ENCODE assay signal across 22 mouse cellular contexts in the genomic region with DNA sequence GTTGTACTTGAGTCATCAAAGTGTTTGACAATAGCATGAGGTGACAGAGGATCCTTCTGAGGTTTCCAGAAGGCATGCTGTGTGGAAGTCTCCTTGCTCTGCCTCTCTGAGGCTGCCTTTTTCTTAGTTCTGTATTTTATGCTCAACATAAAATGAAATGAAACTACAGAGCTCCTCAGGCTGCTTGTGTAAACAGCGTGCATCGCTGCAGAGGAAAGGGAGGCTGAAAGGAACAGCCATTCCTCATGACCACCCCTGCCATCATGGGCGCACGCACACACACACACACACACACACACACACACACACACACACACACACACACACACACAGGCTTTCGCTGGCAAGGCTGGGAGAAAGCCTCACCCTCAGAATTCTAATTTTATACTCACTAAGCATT. TPM values are rescaled to one million over a fixed set of nuclear protein-coding genes. Genes with fewer than 3 reads are reported as not detected.
DNase-seq lines count a peak whose midpoint lies in the region; ATAC-seq and TF ChIP-seq lines count a peak whose summit lies in the region.
"Had no signal": no experiment of that assay in that cellular context is flagged by ENCODE, and none has a peak within 500 bp of the region (broad histone marks: within the 10 kb centered on the region; RNA-seq: fewer than 3 reads in every experiment).

No protein-coding gene starts in this region.

- H3K36me3 ChIP-seq in midbrain, embryonic 15.5 days (replicated peaks): no peaks in the 10 kb centered on the region
- H3K36me3 ChIP-seq: heart, embryonic 15.5 days; midbrain, embryonic 12.5 days; neural tube, embryonic 12.5 days had no signal

- TF ChIP-seq CTCF in layer of hippocampus, adult 2 months (conservative IDR thresholded peaks at IDR 0.05): no peak

- no peak overlapping the region for H3K4me2 ChIP-seq in midbrain, embryonic 15.5 days
- H3K4me2 ChIP-seq: heart, embryonic 15.5 days; limb, embryonic 12.5 days; midbrain, embryonic 12.5 days; neural tube, embryonic 12.5 days had no signal

- no peak overlapping the region for H3K9ac ChIP-seq in midbrain, embryonic 15.5 days
- H3K9ac ChIP-seq: heart, embryonic 15.5 days; limb, embryonic 12.5 days; liver, embryonic 14.5 days; midbrain, embryonic 12.5 days; neural tube, embryonic 12.5 days had no signal

- H3K9me3 ChIP-seq in midbrain, embryonic 15.5 days: no peaks in the 10 kb centered on the region
- H3K9me3 ChIP-seq: heart, embryonic 15.5 days; limb, embryonic 12.5 days; midbrain, embryonic 12.5 days; neural tube, embryonic 12.5 days had no signal

- no peak for DNase-seq in layer of hippocampus, adult 2 months (ENCODE audit: low spot score in 2 of 2)
- DNase-seq in layer of hippocampus, adult 9-11 months: no peak
- DNase-seq in right cerebral cortex, postnatal 14 days: peak; percentile 26
- no peak for DNase-seq in right cerebral cortex, postnatal 36 days (ENCODE audit: low spot score in 2 of 2)
- DNase-seq in gastrocnemius, adult 8-10 months (ENCODE audit: low spot score in 2 of 2): no peak
- no peak for DNase-seq in thymus, postnatal 25 days
- DNase-seq: adrenal gland, postnatal 14 days; cerebellum, postnatal 10 days; heart, adult 18-20 months; kidney, adult 2 months; layer of hippocampus, postnatal 36 days; lung, postnatal 14 days; retina, postnatal 1 day had no signal

- no peaks in the 10 kb centered on the region; the same call in 1 of the 2 replicates for H3K27me3 ChIP-seq in midbrain, embryonic 15.5 days (replicated peaks)
- H3K27me3 ChIP-seq: CH12.LX; heart, embryonic 15.5 days; limb, embryonic 12.5 days; midbrain, embryonic 12.5 days; neural tube, embryonic 12.5 days had no signal

- WGBS in midbrain, embryonic 15.5 days: 69% methylated on average over 5 of the region's 5 CpGs

- ATAC-seq in midbrain, embryonic 15.5 days (replicated peaks): no peak

- no peak overlapping the region for H3K4me3 ChIP-seq in layer of hippocampus, adult 2 months
- H3K4me3 ChIP-seq in midbrain, embryonic 15.5 days: no peak overlapping the region
- H3K4me3 ChIP-seq: erythroblast, embryonic 14.5 days; heart, embryonic 15.5 days; limb, embryonic 12.5 days; midbrain, embryonic 12.5 days; neural tube, embryonic 12.5 days had no signal

- peaks cover 18% of the 10 kb centered on the region; the same call in 1 of the 2 replicates for H3K4me1 ChIP-seq in midbrain, embryonic 15.5 days
- H3K4me1 ChIP-seq: heart, embryonic 15.5 days; limb, embryonic 12.5 days had no signal

- peak overlapping the region; percentile 80 for H3K27ac ChIP-seq in layer of hippocampus, adult 2 months
- 0 out of 2 replicates have a peak overlapping the region, but pooled peaks have one; percentile 8 for H3K27ac ChIP-seq in midbrain, embryonic 15.5 days
- H3K27ac ChIP-seq: heart, embryonic 15.5 days; limb, embryonic 12.5 days; liver, embryonic 14.5 days; midbrain, embryonic 12.5 days; neural tube, embryonic 12.5 days had no signal

RNA-seq across cellular contexts. Expression of a gene that starts 59.3 kb away (rescaled TPM):
- 1 to 10 TPM in 1 of 2 experiments, under 1 TPM in 1; 0.95 to 1.1 TPM for total RNA-seq in layer of hippocampus, adult 2 months (2021)
- 1.1 and 1.5 TPM in 2 replicates for polyA plus RNA-seq in midbrain, embryonic 15.5 days (2015; fragmentation: Nextera tagmentation; extraction: Ambion mirVana)
- not detected for total RNA-seq in gastrocnemius, adult 8-10 months (2022)
- total RNA-seq: CH12.LX; heart, adult 18-20 months had no signal
- polyA plus RNA-seq: erythroblast, embryonic 14.5 days; heart, embryonic 15.5 days; kidney, adult 2 months; limb, embryonic 12.5 days; liver, embryonic 14.5 days; urinary bladder, adult 2 months had no signal
